Mouse (Mus musculus): ENCODE results near the gene Pih1d2.

Gene Pih1d2

GRCm38 (mm10) chr9:50616766-50617603 lies at the start of gene Pih1d2, which contains the start of gene Nkapd1:
Gene Pih1d2, plus strand, starts transcription at chr9:50617321.
Gene Nkapd1, minus strand, starts transcription at chr9:50617464.
- peak; percentile 92 for DNase-seq

- no peak for DNase-seq
Measured at GRCm38 (mm10) chr9:50567372-50567771, 49.7 kb upstream of the Pih1d2 start.

GRCm38 (mm10) chr9:50567881-50568280 lies 49.2 kb upstream of the Pih1d2 start:
- no peak for DNase-seq

- no peak for DNase-seq
Measured at GRCm38 (mm10) chr9:50569599-50570525, 47.3 kb upstream of the Pih1d2 start.

- DNase-seq, result no peak
Measured at GRCm38 (mm10) chr9:50580370-50580769, 36.8 kb upstream of the Pih1d2 start.

GRCm38 (mm10) chr9:50585145-50585818 lies 31.8 kb upstream of the Pih1d2 start:
- DNase-seq, result peak; percentile 70

DNA sequence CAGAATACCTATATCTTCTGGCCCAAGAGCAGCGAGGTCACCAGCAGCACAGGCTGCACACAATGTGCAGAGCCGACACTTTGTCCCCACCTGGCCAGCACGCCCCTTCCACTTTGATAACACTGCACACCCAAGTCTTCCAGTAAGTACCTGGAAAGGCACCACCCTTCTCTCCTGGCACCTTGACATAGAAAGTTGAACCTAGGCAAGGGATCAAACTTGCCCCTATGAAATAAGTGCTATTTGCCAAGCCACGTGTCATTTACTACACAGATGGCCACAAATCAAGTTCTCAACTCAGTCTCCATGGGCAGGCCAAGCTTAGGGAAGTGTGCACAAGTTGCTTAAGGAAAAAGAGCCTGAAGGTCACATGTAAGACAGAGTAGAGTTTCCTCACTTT lies 30.2 kb upstream of the Pih1d2 start:
- no peak for DNase-seq

GRCm38 (mm10) chr9:50590856-50591518 lies 26.1 kb upstream of the Pih1d2 start:
- DNase-seq, result no peak

DNA sequence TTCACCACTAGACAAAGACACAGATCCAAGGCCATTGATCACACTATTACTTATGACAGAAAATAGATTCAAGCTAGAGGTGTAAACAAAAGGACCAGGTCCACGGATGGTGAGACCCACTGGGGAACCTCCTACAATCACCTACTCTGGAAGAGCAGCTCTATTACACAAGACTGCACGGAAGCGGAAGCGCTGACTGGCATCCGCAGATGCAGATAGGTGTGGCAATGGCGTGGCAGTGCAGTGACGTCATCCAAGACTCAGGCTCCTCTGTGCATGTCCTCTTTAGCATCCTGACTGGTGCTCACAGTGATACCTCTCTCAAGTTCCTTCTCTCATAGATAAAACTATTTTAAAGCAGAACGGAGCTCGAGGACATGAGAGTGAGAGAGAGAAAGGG lies 24.2 kb upstream of the Pih1d2 start:
- no peak for DNase-seq

DNA sequence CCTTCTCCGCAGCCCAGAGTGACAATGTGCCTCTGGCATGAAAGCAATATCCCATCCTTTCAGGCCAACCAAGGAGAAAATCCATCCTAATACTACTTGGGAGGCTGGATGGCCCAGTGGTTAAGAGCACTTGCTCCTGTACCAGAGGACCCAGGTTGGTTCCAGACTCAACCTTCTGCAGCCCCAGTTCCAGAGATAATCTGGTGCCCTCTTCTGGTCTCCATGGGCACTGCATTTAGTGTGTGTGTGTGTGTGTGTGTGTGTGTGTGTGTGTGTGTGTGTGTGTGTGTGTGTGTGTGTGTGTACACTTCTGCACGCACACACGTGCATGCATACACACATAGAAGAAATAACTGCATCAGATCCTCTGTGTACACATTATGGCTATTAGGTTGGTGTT lies 23.6 kb upstream of the Pih1d2 start:
- peak; percentile 53 for DNase-seq

- DNase-seq, result peak; percentile 45
Measured at GRCm38 (mm10) chr9:50594794-50595417, 22.2 kb upstream of the Pih1d2 start.

DNA sequence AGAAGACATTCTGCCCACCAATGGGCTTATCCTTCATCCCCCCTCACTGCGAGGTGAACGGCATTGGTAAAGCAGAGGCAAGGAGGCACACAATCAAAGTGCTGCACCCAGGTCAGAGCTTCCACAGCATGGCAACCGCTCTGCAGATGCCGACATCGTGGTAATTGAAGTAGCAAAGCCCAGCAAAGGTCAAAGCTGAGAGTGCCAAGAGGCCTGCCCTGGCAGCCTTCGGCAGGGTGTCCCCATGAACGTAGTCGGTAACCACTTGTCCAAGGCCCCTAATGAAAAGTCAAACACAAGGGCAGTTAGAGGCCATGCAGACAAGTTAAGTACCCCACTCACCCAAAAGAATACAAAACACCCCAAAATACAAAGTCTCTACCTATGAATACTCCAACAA lies 20.1 kb upstream of the Pih1d2 start:
- DNase-seq, result no peak

DNA sequence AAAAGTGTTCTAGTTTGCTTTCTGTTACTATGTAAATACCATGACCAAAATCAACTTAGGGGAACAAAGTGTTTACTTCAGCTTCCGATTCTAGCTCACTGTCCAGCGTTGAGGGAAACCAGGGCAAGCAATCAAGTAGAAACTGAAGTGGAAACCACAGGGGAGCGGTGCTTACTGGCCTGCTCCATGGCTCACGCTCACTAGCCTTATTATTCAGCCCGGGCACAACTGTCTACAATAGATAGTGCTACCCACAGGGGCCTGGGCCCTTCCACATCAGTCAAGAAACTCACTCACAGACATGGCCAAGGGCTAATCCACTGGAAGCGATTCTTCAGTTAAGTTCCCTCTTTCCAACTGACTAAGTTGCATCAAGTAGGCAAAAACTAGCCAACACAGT lies 15.6 kb upstream of the Pih1d2 start:
- no peak for DNase-seq

- peak; percentile 23 for DNase-seq
Measured at GRCm38 (mm10) chr9:50602055-50602845, 14.9 kb upstream of the Pih1d2 start.

GRCm38 (mm10) chr9:50603189-50603997 lies 13.7 kb upstream of the Pih1d2 start, which contains the start of the genes Sdhd and Timm8b:
Gene Sdhd, minus strand, starts transcription at chr9:50603812.
Gene Timm8b, plus strand, starts transcription at chr9:50603910.
- peak; percentile 95 for DNase-seq

DNA sequence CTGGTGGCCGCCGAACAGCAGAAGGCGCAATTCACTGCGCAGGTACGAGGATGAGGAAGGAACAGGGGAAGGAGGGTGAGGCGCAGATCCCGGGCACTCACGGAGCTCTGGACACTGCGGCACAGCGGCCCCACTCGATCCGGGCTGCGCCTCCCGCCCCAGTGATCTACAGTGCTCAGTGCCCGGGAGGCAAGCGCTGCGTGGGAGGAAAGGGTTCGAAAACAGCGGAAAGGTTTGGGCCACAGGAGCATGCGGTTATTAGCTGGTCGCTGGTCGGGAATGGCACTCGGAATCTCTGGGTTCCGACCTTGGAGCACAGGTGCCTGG lies 13.2 kb upstream of the Pih1d2 start:
- no peak for DNase-seq

GRCm38 (mm10) chr9:50604338-50604737 lies 12.8 kb upstream of the Pih1d2 start:
- no peak for DNase-seq

GRCm38 (mm10) chr9:50612115-50612514 lies 5.0 kb upstream of the Pih1d2 start:
- DNase-seq, result no peak

- DNase-seq, result no peak
Measured at GRCm38 (mm10) chr9:50616161-50616560, 960 bp upstream of the Pih1d2 start.

- DNase-seq, result no peak
Measured at GRCm38 (mm10) chr9:50617794-50618330, 741 bp downstream of the Pih1d2 start.

Data from kidney, adult 18-20 months (tissue).